Mouse (Mus musculus) thymus, postnatal 25 days (tissue): Measurements from ENCODE around the gene Jmjd1c.

Source experiments
- DNase-seq: peaks from one replicate; pipeline ENCODE4 v3.0.0; 2022

Gene Jmjd1c

GRCm38 (mm10) chr10:67137437-67137836 is 41.5 kb downstream of the Jmjd1c start:
- no peak for DNase-seq

GRCm38 (mm10) chr10:67143661-67144060 is 47.7 kb downstream of the Jmjd1c start:
- no peak for DNase-seq

- no peak for DNase-seq
These were observed 48.3 kb downstream of the Jmjd1c start for GRCm38 (mm10) chr10:67144269-67144668.

- DNase-seq = no peak
These were observed 49.7 kb downstream of the Jmjd1c start for GRCm38 (mm10) chr10:67145623-67146022.

GRCm38 (mm10) chr10:67151766-67152165 is 55.8 kb downstream of the Jmjd1c start:
- DNase-seq = no peak

GRCm38 (mm10) chr10:67154647-67155046 is 58.7 kb downstream of the Jmjd1c start:
- DNase-seq = no peak

- no peak for DNase-seq
These were observed 78.1 kb downstream of the Jmjd1c start for GRCm38 (mm10) chr10:67174049-67174448.

GRCm38 (mm10) chr10:67176031-67176430 is 80.1 kb downstream of the Jmjd1c start:
- no peak for DNase-seq

- no peak for DNase-seq
These were observed 81.0 kb downstream of the Jmjd1c start for GRCm38 (mm10) chr10:67176932-67177331.

- DNase-seq = no peak
These were observed 81.5 kb downstream of the Jmjd1c start for GRCm38 (mm10) chr10:67177410-67177809.

- DNase-seq = no peak
These were observed 84.1 kb downstream of the Jmjd1c start for GRCm38 (mm10) chr10:67180021-67180420.

- no peak for DNase-seq
These were observed 84.9 kb downstream of the Jmjd1c start for GRCm38 (mm10) chr10:67180799-67181198.

GRCm38 (mm10) chr10:67182651-67183050 is 86.7 kb downstream of the Jmjd1c start:
- peak; percentile 41 for DNase-seq

- DNase-seq = no peak
These were observed 87.2 kb downstream of the Jmjd1c start for GRCm38 (mm10) chr10:67183086-67183485.

GRCm38 (mm10) chr10:67184441-67185070 is 88.6 kb downstream of the Jmjd1c start:
- DNase-seq = no peak

- peak; percentile 78 for DNase-seq
These were observed 89.7 kb downstream of the Jmjd1c start for GRCm38 (mm10) chr10:67185491-67186081.

- no peak for DNase-seq
These were observed 90.6 kb downstream of the Jmjd1c start for GRCm38 (mm10) chr10:67186489-67186888.

- DNase-seq = peak; percentile 32
These were observed 91.1 kb downstream of the Jmjd1c start for GRCm38 (mm10) chr10:67187001-67187453.

GRCm38 (mm10) chr10:67187952-67188351 is 92.0 kb downstream of the Jmjd1c start:
- DNase-seq = no peak

- peak; percentile 40 for DNase-seq
These were observed 93.1 kb downstream of the Jmjd1c start for GRCm38 (mm10) chr10:67189057-67189456.

- peak; percentile 48 for DNase-seq
These were observed 94.3 kb downstream of the Jmjd1c start for GRCm38 (mm10) chr10:67190261-67190660.

GRCm38 (mm10) chr10:67192366-67192765 is 96.4 kb downstream of the Jmjd1c start:
- DNase-seq = peak; percentile 41

GRCm38 (mm10) chr10:67193003-67193652 is 97.2 kb downstream of the Jmjd1c start:
- peak; percentile 24 for DNase-seq

GRCm38 (mm10) chr10:67194046-67194445 is 98.1 kb downstream of the Jmjd1c start:
- no peak for DNase-seq
